Mouse (Mus musculus) right cerebral cortex, adult 18-20 months (tissue): ENCODE data around the gene 4931417E11Rik.

ENCODE experiments used
- DNase-seq: peaks from one replicate; pipeline ENCODE4 v3.0.0; 2022; ENCODE audit warnings: mixed read lengths

Gene 4931417E11Rik

DNA sequence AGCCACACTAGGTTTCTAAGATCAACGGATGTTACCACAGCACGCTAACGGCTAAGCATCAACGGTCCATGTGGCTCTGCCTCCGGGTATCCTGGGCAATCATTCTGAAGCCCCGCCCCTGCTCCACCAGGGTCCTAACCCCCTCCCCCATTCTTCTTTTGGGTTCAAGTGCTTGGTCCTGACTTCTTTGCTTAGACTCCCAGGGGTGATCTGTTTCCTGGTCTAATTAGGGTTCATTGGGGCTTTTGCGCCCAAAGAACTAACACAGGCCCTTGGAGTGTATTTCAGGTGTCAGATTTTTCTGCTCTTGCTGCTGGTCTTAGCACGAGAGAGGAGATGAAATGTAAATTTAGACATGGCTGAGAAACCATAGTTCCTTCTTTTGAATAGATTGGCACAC, at the start of gene 4931417E11Rik:
TSS of gene 4931417E11Rik (minus strand) at position 101 of the 400 bp plus-strand sequence.
- DNase-seq, result no peak

DNA sequence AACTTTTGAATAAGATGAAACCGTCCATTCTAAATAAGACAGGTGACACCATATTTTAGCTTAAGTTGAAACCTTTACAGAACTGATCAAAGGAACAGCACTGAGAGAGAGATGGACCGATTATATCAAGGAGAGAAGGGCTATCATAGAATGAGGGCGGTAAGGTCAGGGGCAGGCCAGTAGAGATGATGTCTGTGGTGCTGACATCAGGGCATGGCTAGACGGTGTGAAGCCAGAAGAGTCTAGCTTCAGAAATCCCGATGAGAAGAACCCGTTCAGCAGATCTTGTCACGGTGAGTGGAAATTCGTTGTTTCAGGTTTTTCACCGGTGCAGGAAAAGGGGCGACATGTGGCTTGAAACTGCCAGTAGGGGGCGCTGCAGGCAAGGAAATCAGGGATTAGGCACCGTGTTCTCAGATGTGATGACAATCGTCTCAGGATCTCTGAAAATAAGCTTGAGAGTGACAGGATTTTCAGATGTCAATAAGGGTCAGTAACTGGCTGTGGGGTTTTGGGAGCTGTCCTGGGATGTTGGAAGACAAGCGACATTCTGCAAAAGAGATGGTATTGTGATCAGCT, 48.4 kb upstream of the 4931417E11Rik start:
- DNase-seq, result peak; percentile 68

DNA sequence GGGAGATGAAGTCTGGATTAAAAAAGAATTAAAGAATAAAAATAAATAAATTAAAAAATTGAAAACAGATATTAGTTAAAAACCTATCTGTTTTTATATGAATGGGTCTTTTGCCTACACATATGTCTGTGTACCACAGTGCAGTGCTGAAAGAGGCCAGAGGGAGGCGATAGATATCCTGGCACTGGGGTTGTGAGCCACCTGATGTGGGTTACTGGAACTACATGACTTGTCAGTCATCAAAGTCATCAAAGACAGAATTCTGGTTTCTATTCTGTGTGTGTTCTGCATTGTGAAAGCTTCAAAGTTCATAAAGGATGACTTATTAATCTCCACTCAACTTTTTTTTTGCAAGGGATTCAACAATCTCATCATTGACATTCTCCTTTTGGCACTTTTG, 43.4 kb upstream of the 4931417E11Rik start:
- DNase-seq, result no peak

DNA sequence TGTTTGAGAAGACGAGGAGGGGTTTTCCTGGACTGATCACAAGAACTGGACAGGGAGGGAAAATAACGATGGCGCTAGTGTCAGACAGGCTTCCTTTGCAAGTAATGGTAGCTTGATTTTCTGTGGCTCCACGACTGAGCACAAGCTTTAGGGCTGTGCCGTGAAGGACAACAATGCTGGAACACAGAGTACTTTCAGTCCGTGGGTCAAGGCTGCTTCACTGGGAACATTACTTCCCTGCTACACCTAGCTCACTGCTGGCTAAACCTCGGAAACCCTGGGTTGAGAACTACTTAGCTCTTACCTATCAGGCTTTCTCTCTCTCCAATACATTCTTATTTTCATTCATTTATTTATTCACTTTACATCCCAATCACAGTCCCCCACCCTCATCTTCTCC, 30.2 kb upstream of the 4931417E11Rik start:
- DNase-seq, result no peak

DNA sequence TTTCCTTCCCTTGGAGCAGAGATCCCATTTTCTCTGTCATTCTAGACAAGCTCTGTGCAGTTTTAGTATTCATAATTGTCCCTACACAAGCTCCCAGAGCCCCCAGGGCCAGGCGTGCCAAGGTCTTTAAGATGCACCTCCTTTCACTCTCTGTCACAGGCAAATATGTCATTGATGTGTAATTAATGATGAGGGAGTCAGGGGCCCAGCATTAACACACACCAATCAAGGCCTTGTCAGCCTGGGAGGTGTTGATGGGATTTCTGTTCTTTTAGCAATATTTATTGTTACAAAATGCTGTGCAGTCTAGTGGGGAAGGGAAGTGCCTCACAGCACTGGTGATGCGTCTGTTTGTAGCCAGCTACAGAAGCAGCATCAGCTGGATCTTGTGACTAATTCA, 27.9 kb upstream of the 4931417E11Rik start:
- no peak for DNase-seq

DNA sequence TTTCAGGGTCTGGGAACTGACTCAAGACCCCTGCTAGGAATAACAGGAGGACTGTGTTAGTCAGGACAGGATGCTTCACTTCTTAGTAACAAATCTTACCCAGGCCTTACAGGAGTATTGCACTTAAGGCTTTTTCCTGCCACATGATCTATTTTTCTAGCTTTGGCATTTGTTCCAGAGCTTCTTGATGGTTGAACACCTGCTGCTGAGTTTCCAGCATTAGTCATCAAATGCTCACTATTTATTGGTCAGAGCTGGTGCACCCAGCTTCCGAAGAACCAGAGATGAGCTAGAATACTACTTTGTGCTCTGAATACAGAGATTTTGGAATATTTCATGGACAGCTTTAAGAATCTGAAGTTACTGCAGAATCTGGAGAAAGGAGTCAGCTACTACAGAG, 21.1 kb upstream of the 4931417E11Rik start:
- no peak for DNase-seq

DNA sequence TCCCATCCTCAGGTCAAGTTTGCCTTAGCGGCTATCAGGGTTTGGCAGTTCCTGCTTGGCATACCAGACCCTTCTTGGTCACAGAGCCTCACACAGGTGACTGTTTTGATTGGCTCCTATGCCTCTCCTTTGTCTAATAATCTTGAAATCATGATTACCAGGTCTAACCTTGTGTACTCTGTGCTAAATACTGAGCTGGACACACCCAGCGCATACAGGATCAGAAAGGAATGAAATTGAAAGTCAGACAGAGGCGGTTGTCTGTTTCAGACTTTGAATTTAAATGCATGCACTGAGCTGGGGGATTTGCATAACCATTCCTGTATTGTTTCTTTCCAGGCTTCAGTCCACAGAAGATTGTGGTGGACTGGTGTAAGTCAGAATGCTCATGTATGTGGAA, 16.1 kb upstream of the 4931417E11Rik start:
- DNase-seq, result no peak

DNA sequence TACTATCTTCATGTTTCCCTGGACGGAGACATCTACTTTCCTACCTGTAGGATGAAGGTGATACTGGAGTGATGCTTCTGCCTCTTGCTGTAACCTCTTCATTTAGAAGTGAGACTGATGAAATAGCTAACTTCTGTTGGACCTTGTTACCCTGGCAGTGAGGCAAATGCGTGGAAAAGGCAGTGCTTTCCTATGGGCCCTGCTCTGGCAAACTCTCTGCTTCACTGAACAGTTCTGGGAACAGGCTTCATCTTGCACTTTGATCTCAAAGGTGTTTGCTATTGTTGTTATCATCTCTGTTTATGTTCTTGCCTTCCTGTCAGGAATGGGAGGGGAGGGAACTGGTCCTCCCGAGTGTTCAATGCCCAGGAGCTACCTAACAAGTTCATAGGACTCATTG, 3.4 kb downstream of the 4931417E11Rik start:
- no peak for DNase-seq

DNA sequence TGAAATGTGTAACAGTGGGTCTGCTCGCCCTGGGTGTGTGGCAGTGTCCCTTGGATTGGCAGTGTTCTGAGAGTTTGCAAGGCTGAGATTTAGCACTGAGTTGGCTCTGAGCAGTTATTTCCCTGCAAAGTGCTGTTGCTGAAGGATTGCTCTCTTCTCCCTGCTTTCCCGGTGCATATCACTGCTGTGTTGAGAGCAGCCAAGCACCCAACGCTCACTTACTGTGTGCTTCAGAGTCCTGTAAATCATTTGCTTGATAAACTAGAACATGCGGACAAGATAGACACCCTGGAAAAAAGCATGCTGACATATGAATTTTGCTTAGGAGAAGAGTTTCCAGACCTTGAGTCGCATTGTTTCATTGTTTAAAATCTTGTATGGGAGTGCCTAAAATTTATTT, 6.9 kb downstream of the 4931417E11Rik start:
- DNase-seq, result no peak

DNA sequence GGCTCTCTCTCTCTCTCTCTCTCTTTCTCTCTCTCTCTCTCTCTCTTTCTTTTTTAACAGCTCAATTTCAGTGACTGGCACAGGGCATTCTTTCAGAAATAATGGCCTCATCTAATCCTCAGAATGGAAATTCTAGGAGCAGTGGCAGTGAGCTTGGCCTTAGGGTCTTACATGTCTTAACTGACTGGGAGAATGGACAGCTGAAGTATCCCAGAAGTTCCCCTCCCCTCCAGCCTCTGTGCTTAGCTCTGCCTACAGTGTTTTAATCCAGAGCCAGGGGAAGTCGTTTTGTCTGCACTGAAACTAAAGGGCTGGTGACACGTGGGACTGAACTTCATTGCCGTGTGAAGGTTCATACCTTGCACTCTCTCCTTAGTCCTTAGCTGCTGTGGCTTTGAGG, 35.6 kb downstream of the 4931417E11Rik start:
- no peak for DNase-seq

DNA sequence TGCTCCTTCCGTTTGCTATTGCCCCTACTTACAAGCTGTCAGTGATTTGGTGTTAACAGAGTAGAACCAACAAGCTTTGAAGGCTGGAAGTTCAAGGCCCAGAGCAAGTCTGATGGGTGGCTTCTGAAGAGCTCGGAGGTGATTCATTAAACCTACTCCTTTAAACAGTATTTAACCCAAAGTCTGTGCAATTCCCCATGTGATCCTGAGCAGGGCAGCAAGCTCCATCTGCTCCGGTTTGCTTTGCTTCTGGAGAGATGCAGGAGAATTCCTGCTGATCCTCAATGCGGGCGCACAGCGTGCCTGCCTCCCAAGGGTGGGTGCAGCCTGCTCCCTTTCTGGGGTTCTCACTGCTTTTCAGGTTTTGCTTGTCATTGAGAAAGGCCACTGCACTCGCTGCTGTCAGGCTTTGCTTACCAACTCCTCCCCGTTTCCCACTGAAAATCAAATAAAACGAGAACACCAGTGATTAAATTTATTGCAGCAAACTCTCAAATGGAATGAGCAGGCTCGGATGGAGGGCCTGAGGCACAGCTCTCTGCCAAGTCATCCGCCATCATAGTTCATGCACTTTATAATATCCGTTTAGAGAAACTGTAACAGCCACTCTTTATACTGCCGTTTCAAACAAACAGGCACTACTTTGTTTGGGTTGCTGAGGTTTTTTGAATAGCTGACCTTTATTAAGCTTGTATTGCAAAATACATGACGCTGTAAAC, 40.7 kb downstream of the 4931417E11Rik start:
- DNase-seq, result no peak

DNA sequence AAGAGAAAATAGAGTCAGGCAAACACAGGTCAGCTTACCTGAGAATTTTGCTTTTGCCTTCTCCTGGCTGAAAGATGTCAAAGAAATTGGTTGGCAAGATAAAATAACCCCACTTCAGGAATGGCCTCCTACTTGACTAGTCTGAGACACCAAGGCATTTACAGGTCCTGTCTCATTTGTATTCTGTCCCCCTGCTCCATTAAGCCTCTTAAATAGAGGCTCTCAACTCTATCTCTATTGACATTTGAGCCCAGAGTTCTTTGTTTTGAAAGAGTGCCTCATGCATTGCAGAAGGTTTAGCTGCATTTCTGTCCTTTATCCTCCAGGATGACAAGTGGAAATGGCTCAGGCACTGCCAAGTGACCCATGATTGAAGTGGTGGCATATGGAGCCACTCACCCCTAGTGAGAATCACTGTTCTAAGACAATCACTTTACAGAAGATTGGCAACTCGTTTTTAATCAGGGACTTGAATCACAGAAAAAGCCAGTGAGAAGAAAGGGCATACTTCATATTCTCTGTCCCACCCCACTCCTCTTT, 42.1 kb downstream of the 4931417E11Rik start:
- DNase-seq, result no peak
